Mouse (Mus musculus): ENCODE measurements around the gene Gm1123.

GRCm38 (mm10) chr9:99081308-99081707 is 45.8 kb upstream of the Gm1123 start:
- TF ChIP-seq CTCF (IDR thresholded peaks at IDR 0.05; ENCODE audit: borderline replicate concordance, insufficient read depth, low read depth, low read length) (no peak), POLR2A (IDR thresholded peaks at IDR 0.05; ENCODE audit: borderline replicate concordance, insufficient read depth, low read length) (no peak)

Data from cerebellum, adult 2 months (tissue).